Mouse (Mus musculus): ENCODE data around the gene Gtf2f1.
"Not testable (repeated sequence)": the region's sequence is repeated elsewhere in the genome, so short reads cannot be mapped to it uniquely, and the experiment has no call there.

The Gtf2f1 gene

GRCm38 (mm10) chr17:57011236-57012141 lies at the start of gene Gtf2f1, which contains the start of gene Gm17949:
Gene Gtf2f1 (minus strand): TSS chr17:57011288.
Gene Gm17949 (plus strand): TSS chr17:57011469.
- in situ Hi-C loops (cut with MboI, MseI) = no loop called here

- in situ Hi-C loops (cut with MboI, MseI) = no loop called here
Observed at GRCm38 (mm10) chr17:57060231-57060801, 49.2 kb upstream of the Gtf2f1 start.

DNA sequence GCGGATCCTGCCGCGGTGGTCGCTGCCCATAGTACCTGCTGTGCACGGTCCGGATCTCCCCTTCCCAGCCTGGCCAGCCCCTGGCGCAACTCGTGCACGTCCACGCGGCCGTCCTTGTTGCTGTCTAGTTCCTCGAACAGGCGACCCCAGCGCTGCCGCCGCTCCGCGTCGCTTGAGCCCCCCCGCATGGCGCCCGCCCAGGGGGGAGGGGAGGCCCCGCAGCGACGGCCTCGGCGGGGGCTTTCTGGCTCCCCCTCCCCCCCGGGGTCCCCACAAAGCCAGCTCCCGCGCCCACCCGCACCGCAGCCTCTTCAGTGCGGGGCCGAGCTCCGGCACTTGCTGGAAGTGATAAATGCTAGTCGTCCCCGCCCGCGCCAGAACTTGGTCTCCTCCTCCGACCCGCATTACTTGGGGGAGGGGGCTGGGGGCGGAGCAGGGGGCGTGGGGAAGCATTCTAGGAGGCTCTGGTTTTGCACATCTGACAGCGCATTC lies 48.4 kb upstream of the Gtf2f1 start, which contains the start of gene Slc25a23:
Gene Slc25a23 (minus strand): TSS at position 378 of the 492 bp plus-strand sequence.
- in situ Hi-C loops (cut with MboI, MseI) = no loop called here

DNA sequence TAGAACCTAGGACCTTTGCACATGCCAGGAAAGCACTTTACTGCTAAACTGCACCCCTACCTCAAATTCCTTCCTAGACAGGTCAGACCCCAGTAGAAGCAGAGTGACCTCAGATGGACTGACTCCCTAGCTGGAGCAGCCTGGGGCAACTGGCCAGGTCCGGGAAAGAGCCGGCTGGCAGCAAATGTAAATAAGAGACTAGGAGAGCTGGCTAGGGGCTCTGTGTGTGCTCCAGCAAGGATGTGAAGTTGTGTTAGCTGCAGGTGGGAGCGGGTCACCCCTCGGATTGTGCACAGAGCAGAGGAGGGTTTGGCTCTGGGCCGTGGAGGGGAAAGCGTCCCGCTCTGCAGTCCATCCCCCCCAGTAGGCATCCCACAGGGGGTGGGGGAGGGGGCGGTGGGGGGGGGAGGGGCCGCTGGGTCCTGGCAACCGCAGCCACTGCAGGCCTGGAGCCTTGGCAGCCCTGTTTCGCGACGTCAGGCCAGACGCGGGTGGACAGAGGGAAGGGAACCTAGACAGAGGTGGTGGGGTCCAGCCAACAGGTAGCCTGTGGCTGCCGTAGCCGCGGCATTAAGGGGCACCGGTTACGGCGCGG lies 47.9 kb upstream of the Gtf2f1 start, which contains the start of gene Crb3:
Gene Crb3 (plus strand): TSS at position 215 of the 595 bp plus-strand sequence.
- in situ Hi-C loops (cut with MboI, MseI) = no loop called here

DNA sequence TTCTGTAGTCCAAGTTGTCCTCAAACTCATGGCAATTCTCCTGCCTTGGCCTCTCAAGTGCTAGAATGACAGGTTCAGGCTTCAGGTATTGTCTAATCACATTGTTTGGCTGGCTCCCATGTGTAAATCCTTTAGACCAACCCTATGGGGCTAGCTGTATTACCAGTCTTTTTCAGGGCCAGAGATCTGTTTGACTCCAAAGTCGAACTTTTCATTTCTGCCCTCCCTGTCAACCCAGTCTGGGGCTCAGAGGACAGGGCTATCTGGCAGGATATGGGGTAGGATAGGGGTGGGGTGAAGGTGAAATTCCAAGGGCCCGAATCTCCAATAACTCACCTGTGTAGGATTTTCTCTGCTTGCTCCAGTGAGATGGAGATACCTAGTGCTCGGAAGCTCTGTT lies 45.2 kb upstream of the Gtf2f1 start:
- in situ Hi-C loops (cut with MboI, MseI) = no loop called here

GRCm38 (mm10) chr17:57051679-57052078 lies 40.6 kb upstream of the Gtf2f1 start:
- in situ Hi-C loops (cut with MboI, MseI) = not testable (repeated sequence)

- in situ Hi-C loops (cut with MboI, MseI) = no loop called here
Observed at GRCm38 (mm10) chr17:57048816-57049215, 37.7 kb upstream of the Gtf2f1 start.

DNA sequence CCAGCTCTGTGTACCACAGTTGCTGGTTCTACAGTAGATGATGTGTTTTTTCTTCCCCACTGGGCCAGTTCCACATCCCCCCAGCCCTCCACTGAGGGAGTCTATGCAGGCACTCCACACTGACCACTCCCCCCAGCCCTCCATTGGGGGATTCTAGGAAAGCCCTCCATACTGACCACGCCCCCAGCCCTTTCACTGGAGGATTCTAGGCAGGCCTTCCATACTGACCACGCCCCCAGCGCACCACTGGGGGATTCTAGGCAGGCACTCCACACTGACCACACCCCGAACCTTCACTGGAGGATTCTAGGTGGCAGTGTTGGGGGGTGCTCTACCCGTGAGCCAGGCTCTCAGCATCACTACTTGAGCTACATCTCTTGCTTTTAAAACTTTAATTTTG lies 36.3 kb upstream of the Gtf2f1 start:
- in situ Hi-C loops (cut with MboI, MseI) = no loop called here

- in situ Hi-C loops (cut with MboI, MseI) = no loop called here
Observed at GRCm38 (mm10) chr17:57041554-57041953, 30.5 kb upstream of the Gtf2f1 start, which contains the start of gene Slc25a41. Gene Slc25a41 (minus strand): TSS chr17:57041654.

- in situ Hi-C loops (cut with MboI, MseI) = no loop called here
Observed at GRCm38 (mm10) chr17:57038978-57039377, 27.9 kb upstream of the Gtf2f1 start.

GRCm38 (mm10) chr17:57032854-57033253 lies 21.8 kb upstream of the Gtf2f1 start:
- in situ Hi-C loops (cut with MboI, MseI) = no loop called here

- in situ Hi-C loops (cut with MboI, MseI) = no loop called here
Observed at GRCm38 (mm10) chr17:57031661-57032420, 20.8 kb upstream of the Gtf2f1 start.

GRCm38 (mm10) chr17:57030931-57031660 lies 20.0 kb upstream of the Gtf2f1 start, which contains the start of gene Khsrp:
Gene Khsrp (minus strand): TSS chr17:57031522.
- in situ Hi-C loops (cut with MboI, MseI) = no loop called here

GRCm38 (mm10) chr17:57029691-57030090 lies 18.6 kb upstream of the Gtf2f1 start:
- in situ Hi-C loops (cut with MboI, MseI) = no loop called here

DNA sequence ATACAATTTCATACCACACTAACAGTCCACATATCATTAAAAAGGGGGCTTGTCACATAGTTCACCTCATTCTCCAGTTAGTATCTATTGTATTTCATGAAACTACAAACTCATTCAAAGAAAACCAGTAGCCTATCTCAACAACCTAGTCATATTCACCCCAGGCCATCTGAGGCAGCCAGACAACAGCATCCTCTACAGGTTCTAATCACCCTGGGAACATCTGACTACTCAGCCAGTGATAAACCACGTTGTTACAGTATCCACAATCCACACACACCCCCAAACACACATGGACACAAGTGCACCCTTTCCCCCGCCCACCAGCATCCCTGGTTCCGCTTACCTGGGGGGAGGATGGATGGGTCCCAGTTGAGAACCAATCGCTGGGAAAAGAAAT lies 16.4 kb upstream of the Gtf2f1 start:
- in situ Hi-C loops (cut with MboI, MseI) = no loop called here

GRCm38 (mm10) chr17:57020960-57021359 lies 9.9 kb upstream of the Gtf2f1 start:
- in situ Hi-C loops (cut with MboI, MseI) = no loop called here

DNA sequence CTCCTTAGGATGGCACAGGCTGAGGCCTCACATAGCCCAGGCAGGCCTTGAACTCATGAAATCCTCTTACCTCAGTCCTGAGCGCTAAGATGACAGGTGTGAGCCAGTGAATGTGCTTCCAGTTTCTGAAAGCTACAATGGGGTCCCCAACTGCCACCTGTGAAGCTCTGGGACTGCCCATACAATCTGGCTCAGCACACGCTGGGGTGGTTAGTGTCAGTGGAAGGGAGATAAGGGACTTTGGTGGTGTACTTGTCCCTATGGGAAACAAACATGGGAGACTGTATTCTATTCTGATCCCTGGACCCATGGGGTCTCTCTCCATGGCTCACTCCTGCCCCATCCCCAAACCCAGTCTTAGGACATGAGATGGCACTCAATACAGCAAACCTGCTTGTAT lies 8.6 kb upstream of the Gtf2f1 start:
- in situ Hi-C loops (cut with MboI, MseI) = no loop called here

DNA sequence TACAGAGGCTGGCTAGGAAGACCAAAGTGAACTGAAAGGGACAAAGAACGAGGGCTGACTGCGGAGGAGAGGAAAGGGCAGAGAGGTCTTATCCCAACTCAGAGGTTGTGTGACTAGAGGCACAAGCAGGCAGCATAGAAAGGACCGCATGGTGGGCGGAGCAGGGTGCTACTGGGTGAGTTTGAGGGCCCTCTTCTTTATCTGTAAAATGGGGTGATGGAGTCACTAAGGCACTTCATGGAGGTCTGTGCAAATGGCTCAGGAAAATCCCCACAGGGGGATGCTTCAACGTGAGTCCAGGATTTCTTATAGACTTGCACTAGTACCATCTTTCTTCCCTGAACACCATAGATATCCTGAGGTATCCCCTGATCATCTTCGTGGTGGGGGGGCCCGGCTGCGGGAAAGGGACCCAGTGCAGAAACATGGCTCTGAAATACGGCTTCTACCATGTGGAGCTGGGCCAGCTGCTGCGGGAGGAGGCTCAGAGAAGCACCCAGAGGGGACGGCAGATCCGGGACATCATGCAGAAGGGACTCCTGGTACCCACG lies 1.2 kb upstream of the Gtf2f1 start:
- in situ Hi-C loops (cut with MboI, MseI) = no loop called here

DNA sequence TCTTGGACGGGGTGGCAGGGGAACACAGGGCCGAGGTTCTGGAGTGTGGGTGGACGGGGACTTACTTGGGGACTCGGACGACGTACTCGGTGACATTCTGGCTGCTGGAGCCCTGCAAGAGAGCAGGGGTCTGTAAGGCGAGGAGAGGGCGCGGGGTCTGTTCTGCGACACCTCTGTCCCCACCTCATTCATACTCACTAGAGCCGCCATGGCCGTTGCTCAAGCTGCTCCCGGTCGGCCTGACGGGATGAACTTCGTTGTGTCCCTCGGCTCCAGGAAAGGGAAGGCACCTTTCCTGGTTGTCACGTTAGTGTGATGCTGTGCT lies 215 bp downstream of the Gtf2f1 start:
- in situ Hi-C loops (cut with MboI, MseI) = no loop called here

GRCm38 (mm10) chr17:57007137-57007905 lies 3.8 kb downstream of the Gtf2f1 start:
- in situ Hi-C loops (cut with MboI, MseI) = no loop called here

All from regulatory T cell (primary cell).